Mouse (Mus musculus) thymus, adult 2 months (tissue): Measurements from ENCODE around the gene Klhl10. TPM values are rescaled to one million over a fixed set of nuclear protein-coding genes. Genes with fewer than 3 reads are reported as not detected.

ENCODE experiments used
- DNase-seq: peaks from one replicate; pipeline ENCODE4 v3.0.0; 2021
- H3K27ac ChIP-seq: fragments of 200-500 bp; 2 replicates; pipeline ENCODE4 v1.5.1; 2012; ENCODE audit warnings: low read length, control low read depth; ENCODE audit not compliant: control insufficient read depth, insufficient read depth
- H3K27me3 ChIP-seq: fragments of 200-500 bp; 2 replicates; pipeline ENCODE4 v1.6.1; 2012; ENCODE audit warnings: mild to moderate bottlenecking, low read length, moderate library complexity, mixed read lengths; ENCODE audit not compliant: control insufficient read depth, insufficient read depth
- H3K36me3 ChIP-seq: fragments of 200-500 bp; 2 replicates; pipeline ENCODE4 v1.6.1; 2012; ENCODE audit warnings: mild to moderate bottlenecking, low read length, moderate library complexity; ENCODE audit not compliant: control insufficient read depth, insufficient read depth
- H3K4me1 ChIP-seq: fragments of 200-500 bp; replicated peaks from 2 replicates; pipeline ENCODE4 v1.6.1; 2012; ENCODE audit warnings: low read length; ENCODE audit not compliant: control insufficient read depth, insufficient read depth
- H3K4me3 ChIP-seq: fragments of 200-500 bp; 2 replicates; pipeline ENCODE4 v1.5.1; 2012; ENCODE audit warnings: mild to moderate bottlenecking, low read length, control low read depth, moderate library complexity; ENCODE audit not compliant: control insufficient read depth, insufficient read depth
- CTCF ChIP-seq: fragments of 200-500 bp; IDR thresholded peaks from 2 replicates; pipeline ENCODE4 v1.5.1; 2012; ENCODE audit warnings: mild to moderate bottlenecking, control low read depth, low read length, moderate library complexity, borderline replicate concordance; ENCODE audit not compliant: control insufficient read depth, poor library complexity, insufficient read depth; ENCODE audit errors: extremely low read depth
- POLR2A ChIP-seq: fragments of 200-500 bp; IDR thresholded peaks from 2 replicates; pipeline ENCODE4 v1.6.1; 2012; ENCODE audit warnings: mild to moderate bottlenecking, low read length, control low read depth, moderate library complexity; ENCODE audit not compliant: control insufficient read depth, poor library complexity, insufficient read depth; ENCODE audit errors: extremely low read depth
- WGBS: fragments of 180-500 bp; shearing (Covaris S2); methylation state at CpG from one replicate; pipeline ENCODE4 v1.1.7; 2018; 5-methylcytosine and 5-hydroxymethylcytosine counted together
- polyA plus RNA-seq: library from polyadenylated mRNA; depleted of rRNA; stranded (reverse); fragments of >200 nt; gene quantifications from 2 replicates; pipeline ENCODE4 v1.2.3, GENCODE M21; 2012

Gene Klhl10
- polyA plus RNA-seq, 1 experiment, result 0.58 TPM

DNA sequence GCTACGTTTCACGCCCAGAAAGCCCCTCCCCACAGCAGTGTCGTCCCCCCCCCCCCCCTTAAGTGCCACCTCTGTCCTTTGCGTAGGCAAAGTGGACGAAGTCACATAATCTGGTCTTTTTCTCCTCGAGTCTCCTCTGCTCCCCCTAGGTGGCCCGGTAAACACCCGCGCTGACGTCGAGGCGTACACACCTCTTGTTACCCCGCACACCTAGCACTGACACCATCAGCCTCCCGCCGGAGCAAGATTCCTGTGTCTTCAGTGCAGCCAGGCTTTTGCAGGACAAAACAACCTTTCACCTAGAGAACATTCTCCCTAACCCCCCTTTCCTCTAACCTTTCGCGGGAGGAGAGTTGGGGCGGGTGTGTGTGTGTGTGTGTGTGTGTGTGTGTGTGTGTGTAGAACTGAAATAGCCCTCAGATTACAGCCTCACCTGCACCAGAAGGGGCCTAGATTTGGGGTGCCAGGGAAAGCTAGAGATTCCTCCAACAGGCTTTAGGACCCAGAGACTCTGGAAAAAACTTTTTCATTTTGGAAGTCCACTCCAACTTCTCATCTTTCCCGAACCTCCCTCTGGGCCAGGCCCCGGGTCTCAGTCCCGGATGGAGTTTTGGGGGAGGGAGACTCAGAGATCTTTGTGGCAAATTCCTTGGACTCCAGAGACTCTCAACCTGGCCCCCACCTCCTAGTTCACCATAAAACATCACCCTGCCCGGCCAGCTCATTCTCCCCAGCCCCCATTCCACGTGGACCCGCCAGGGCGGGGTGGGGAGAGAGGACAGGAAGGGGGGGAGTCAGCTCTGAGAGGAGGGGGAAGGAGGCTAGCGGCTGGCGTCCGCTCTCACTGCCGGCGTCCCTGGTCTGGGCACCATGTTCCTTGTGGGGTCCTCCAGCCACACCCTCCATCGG lies 26.5 kb upstream of the Klhl10 start, which contains the start of gene Fkbp10:
Fkbp10 (plus strand) TSS at position 784 of the 909 bp plus-strand sequence.
- peaks cover 48% of the 10 kb centered on the region for H3K4me1 ChIP-seq
- TF ChIP-seq POLR2A (no peak), CTCF (no peak)
- peak within 1 kb of the TSS; percentile 53 for H3K4me3 ChIP-seq
- peak; percentile 29 for DNase-seq
- H3K36me3 ChIP-seq, result no peaks in the 10 kb centered on the region
- H3K27ac ChIP-seq, result no peak within 1 kb of the TSS
- no peaks in the 10 kb centered on the region; the same call in 1 of the 2 replicates for H3K27me3 ChIP-seq
- WGBS, result 7% methylated on average over 30 of the region's 31 CpGs

DNA sequence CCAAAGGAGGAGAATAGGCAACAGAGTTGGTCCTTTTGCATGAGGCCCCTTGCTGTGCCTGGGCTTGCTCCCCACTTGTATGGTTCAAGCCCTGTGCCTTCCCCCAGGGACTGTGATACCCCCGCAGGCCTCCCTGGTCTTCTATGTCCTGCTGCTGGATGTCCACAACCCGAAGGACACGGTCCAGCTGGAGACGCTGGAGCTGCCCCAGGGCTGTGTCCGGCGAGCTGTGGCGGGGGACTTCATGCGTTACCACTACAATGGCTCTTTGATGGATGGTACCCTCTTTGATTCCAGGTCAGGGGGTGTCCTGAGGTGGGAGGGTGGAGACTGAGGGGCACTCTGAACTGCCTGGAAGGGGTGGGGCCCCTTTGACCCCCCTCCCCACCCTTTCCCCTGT lies 20.2 kb upstream of the Klhl10 start:
- Histone ChIP-seq H3K27ac (no peak overlapping the region), H3K27me3 (no peaks in the 10 kb centered on the region; the same call in 1 of the 2 replicates), H3K4me3 (no peak overlapping the region), H3K36me3 (no peaks in the 10 kb centered on the region), H3K4me1 (peaks cover 10% of the 10 kb centered on the region)
- DNase-seq, result no peak
- 93% methylated on average over 8 of the region's 8 CpGs for WGBS
- TF ChIP-seq POLR2A (no peak), CTCF (no peak)

DNA sequence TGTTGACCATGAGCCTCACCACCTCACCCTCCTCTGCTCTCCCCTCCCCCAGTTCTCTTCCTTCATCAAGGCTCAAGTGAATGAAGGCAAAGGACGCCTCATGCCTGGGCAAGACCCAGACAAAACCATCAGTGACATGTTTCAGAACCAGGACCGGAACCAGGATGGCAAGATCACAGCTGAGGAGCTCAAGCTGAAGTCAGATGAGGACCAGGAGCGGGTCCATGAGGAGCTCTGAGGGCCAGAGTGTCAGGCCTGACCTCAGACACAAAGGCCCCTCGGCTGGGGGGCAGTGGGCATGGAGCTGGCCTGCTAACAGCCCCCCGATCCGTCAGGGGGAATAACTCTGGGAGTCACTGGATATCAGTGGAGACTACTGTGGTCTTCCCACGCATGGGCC lies 17.9 kb upstream of the Klhl10 start:
- Histone ChIP-seq H3K27ac (no peak overlapping the region), H3K36me3 (no peaks in the 10 kb centered on the region; the same call in 1 of the 2 replicates), H3K4me1 (peaks cover 10% of the 10 kb centered on the region), H3K27me3 (no peaks in the 10 kb centered on the region), H3K4me3 (no peak overlapping the region)
- DNase-seq, result no peak
- 94% methylated on average over 7 of the region's 7 CpGs for WGBS
- no peak for TF ChIP-seq POLR2A

DNA sequence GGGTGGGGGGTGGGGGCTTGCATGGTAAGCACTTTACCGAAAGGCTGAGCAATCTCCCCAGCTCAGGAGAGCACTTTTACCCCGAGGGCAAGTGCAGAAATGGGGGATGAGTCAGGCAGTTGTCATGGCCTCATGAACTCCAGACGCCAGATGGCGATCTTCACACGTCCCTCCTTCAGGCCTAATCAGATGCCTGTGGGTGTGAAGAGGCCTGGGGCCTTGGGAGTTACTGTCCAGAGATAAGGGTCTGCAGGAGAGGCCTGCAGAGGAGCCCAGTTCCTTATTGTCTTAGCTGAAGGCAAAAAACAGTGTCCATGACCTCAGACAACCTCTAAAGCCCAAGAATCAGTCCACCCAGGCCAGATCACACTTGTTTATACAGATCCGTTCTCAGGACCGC lies 15.9 kb upstream of the Klhl10 start:
- no peaks in the 10 kb centered on the region for H3K27me3 ChIP-seq
- H3K27ac ChIP-seq, result no peak overlapping the region
- DNase-seq, result peak; percentile 68
- H3K4me3 ChIP-seq, result no peak overlapping the region
- H3K36me3 ChIP-seq, result peaks cover 18% of the 10 kb centered on the region
- no peak for TF ChIP-seq POLR2A
- 0 out of 2 replicates have a peak, but pooled peaks have one; percentile 34 for TF ChIP-seq CTCF
- 73% methylated on average over 7 of the region's 7 CpGs for WGBS
- peaks cover 10% of the 10 kb centered on the region for H3K4me1 ChIP-seq

DNA sequence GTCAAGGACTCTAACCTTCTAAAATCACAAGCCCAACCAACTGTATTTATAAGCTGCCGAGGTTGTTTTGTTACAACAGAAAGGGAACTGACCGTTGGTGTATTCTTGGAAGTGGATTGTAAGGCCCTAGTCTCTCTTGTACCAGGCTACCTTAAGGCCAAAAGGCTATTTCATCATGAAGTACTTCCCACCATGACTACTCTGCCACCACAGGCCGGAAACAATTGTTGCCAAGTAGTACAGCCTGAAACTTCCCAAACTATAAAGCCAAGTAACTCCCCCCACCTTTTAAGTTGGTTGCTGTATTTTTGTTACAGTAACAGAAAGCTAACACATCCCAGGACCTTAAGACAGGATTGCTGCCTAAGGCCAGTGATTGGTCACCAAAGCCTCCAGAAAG lies 14.9 kb upstream of the Klhl10 start:
- Histone ChIP-seq H3K4me3 (no peak overlapping the region), H3K4me1 (peaks cover 10% of the 10 kb centered on the region), H3K27me3 (no peaks in the 10 kb centered on the region), H3K36me3 (peaks cover 22% of the 10 kb centered on the region), H3K27ac (no peak overlapping the region)
- no peak for DNase-seq
- 91% methylated on average over 3 of the region's 3 CpGs for WGBS
- no peak for TF ChIP-seq CTCF
- no peak for TF ChIP-seq POLR2A

DNA sequence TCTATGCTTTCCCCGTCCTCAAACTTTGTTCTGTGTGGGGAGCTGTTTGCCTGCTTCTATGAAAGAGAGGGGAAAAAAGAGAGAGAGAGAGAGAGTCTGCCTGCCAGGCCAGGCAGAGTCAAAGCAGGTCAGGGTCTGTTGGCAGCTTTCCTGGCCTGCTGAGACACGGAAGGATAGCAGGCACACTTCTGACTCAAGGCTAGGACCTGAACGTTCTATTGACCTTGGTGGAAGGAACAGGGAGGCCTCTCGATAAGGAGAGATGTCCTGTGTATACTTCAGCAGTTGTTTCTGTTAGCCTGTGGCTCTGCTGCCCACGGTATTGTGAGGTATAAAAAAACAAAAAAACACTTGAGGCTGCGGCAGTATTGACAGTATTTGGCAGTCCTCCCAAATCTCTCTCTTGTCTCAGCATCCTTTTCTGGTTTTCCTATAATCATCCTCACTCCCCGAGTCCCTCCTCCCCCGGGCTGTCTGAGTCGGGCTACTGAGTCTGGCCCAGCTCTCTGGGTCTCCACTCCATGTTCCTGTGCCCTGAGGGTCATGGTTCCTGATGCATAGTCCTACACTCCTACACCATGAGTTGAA lies 13.0 kb upstream of the Klhl10 start:
- TF ChIP-seq POLR2A (no peak), CTCF (no peak)
- Histone ChIP-seq H3K4me1 (no peaks in the 10 kb centered on the region), H3K4me3 (no peak overlapping the region), H3K27me3 (no peaks in the 10 kb centered on the region), H3K36me3 (peaks cover 26% of the 10 kb centered on the region), H3K27ac (no peak overlapping the region)
- WGBS, result 91% methylated on average over 9 of the region's 9 CpGs
- DNase-seq, result no peak

DNA sequence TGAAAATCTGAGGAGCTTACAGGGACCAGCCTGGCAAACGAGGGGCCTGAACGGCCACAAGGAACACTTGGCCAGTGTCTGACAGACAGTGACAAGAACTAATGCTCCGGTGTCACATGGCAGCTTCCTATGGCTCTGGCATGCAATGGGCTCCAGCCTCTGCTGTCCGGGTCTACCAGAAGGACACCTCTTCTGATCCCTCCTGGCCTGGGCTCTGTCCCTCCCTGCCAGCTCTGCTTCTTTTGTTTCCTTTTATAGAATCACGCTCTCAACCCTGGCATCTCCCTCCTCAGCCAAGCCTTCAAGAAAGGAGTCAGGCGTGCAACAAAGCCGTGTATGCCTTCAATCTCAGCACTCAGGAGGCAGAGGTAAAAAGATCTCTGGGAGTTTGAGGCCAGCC lies 11.7 kb upstream of the Klhl10 start:
- no peak for DNase-seq
- Histone ChIP-seq H3K4me3 (no peak overlapping the region), H3K27me3 (no peaks in the 10 kb centered on the region), H3K36me3 (peaks cover 34% of the 10 kb centered on the region), H3K27ac (no peak overlapping the region), H3K4me1 (no peaks in the 10 kb centered on the region)
- TF ChIP-seq CTCF, result no peak
- no peak for TF ChIP-seq POLR2A
- WGBS, result 96% methylated on average over 7 of the region's 7 CpGs
